Mouse (Mus musculus) skeletal muscle tissue, adult 2 months (tissue): Measurements from ENCODE around the gene Klf11.
"Not testable (repeated sequence)": the region's sequence is repeated elsewhere in the genome, so short reads cannot be mapped to it uniquely, and the experiment has no call there.

ENCODE experiments used
- DNase-seq: peaks from one replicate; pipeline ENCODE4 v3.0.0-alpha.2; 2012; ENCODE audit warnings: low read depth, low spot score

The Klf11 gene

DNA sequence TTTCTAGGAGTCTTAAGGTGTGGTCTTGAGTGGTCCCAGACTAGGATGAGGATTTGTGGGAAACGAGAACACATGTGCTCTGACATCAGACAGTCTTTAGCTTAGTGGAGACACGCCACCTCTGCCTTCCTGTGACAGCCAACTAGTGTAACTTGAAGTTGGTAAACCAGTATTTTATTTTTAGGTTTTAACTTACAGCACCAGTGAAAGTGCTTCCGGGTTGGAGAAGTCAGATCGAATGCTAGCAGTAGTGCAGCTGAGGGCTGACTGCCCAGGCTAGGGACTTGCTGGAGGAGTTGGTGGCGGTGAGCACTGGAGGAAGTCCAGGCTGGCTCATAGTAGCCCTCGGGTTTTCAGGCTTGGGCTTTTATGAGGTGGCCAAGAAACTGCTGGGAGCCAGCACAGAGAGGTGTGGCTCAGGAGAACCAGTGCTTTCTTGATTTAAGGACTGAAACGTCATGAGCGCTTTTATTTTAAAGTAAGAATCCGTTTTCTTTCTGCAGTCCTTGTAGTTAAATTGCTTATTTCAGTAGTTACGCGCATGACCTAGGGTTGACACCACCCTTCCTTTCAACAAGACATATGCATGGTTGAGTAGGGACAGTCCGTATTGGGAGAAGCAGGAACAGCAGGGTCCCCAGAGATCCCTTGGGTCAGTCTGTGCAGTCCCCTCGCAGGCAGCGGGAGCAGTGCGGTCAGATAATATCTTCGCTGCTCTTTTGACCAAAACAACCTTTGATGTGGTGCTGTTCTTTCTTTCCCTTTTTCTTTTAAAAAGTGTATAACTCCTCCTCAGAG lies 3.2 kb downstream of the Klf11 start:
- DNase-seq = no peak

GRCm38 (mm10) chr12:24656436-24656835 lies 5.4 kb downstream of the Klf11 start:
- DNase-seq = no peak

DNA sequence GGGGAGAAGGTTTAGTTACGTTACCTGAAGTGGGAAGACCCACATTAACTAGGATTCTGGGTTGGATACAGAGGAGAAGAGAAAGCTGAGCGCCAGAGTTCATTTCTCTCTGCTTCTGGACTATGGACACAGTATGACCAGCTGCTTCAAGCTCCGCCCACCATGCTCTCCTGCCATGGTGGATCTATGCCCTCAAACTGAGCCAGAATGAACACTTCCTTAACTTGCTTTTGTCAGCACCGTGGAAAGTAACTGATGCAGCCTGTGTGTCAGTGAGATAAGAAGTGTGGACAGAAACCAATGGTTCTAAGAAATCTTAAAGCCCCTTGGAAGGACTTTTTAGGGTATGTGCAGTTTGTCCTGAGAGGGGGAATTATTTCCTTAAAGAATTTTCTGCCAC lies 7.9 kb downstream of the Klf11 start:
- no peak for DNase-seq

- no peak for DNase-seq
These were observed 8.8 kb downstream of the Klf11 start for GRCm38 (mm10) chr12:24659923-24660322.

GRCm38 (mm10) chr12:24661100-24661499 lies 10.0 kb downstream of the Klf11 start:
- DNase-seq = no peak

DNA sequence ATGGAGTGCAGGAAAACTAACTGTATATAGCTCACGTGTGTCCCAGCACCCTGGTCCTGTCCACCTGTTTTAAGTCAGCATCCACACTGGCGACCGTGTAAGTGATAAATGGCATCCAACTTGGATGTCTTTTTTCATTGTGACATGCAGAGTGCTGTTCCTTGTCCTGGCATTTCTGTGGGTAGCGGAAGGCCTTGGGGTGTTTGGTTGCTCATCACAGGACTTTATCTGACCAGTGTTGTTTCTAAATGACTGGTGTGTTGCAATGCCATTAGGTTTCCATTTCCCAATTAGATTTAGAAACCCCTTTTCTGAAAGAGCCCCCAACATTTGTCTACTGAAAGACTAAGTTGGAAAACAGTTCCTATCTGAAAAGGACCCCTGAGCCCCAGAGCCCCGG lies 11.1 kb downstream of the Klf11 start:
- DNase-seq = no peak

- peak; percentile 81 for DNase-seq
These were observed 29.0 kb downstream of the Klf11 start for GRCm38 (mm10) chr12:24680096-24680491.

DNA sequence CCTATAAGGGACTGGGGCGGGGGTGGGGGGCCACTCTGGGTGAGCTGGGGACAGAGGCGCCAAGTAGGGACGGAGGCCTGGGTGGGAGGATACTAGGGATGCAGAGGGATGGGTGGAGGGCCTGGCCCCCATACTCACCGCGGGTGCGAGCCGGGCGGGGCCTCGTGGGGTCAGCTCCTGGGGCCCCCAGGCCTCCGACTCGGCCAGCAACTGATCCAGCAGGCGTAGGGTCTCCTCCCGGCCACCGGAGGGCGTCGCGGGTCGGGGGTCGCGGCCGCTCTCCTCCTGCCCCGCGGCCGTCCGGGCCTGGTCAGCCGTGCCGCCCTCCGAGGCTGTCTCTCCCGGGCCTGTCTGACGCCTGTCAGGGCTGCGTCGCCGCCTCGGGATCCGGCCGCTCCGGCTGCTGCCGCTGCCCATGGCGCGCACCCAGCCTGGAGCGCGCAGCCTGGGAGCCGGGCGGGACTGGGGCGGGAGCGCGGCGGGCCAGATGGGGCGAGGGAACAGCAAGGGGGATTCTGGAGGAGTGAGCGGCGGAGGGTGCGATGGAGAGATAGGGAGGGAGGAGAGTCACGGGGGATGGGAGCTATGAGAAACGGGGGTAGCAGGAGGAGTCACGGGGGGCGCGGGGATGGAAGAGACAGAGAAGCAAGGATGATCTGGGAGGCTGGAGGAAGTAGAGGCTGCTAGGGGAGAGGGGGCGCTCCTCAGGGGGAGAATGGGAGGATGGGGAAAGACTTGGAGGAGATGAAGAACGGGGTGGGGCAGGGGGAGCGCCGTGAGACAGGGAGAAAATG lies 29.6 kb downstream of the Klf11 start:
- DNase-seq = no peak

DNA sequence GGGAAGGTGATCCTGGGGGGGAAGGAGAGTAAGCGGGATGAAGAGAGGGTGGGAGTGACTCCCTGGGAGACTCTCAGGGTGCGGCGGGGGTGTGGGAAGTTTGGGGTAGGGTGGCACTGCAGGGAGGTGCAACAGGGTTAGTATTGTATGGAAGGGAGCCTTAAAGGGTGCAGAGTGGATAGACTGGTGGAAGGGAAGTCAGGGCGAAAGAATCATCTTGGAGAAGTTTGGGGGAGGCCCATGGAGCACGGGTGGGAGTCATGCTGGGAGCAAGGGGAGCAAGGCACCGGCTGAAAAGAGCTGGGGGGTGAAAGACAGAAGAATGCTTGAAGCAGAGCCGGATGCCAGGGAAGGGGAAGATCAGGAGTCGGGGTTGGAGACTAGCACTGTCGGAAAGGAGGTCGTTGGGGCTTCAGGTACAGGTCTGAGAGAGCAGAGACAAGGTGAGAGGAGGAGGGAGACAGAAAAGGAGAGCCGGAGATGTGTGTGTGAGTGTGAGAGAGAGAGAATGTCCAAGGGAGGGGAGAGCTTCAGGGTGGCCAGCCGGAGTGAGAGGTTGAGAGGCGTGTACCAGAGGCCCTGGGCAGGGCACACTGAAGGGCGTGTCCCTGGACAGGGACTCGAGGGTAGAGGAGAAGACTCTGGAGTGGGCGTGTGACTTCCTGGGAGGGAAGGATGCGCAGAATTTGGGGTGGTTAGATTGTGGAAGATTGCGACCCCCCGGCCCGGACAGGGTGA lies 30.4 kb downstream of the Klf11 start, which contains the start of gene Cys1:
Gene Cys1 (minus strand): TSS at position 528 of the 738 bp plus-strand sequence.
- peak; percentile 51 for DNase-seq

DNA sequence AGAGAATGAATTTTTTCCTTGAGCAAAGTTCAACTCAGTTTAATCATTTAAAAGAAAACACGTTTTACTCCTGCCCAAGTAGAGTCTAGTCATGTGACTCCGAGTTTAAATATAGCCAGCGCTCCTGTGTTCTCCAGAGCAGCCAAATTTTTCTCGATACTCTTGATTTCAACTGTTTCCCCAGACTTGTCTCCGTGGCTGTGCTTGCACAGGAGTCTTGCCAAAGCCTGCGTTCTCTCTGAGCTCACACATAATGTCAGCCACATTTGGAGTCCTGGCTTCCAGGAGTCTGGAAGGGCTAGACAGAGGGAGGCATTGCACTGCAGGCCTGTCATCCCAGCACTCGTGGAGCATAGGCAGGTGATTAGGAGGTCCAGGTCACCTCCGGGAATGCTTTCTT lies 31.5 kb downstream of the Klf11 start:
- peak; percentile 68 for DNase-seq

DNA sequence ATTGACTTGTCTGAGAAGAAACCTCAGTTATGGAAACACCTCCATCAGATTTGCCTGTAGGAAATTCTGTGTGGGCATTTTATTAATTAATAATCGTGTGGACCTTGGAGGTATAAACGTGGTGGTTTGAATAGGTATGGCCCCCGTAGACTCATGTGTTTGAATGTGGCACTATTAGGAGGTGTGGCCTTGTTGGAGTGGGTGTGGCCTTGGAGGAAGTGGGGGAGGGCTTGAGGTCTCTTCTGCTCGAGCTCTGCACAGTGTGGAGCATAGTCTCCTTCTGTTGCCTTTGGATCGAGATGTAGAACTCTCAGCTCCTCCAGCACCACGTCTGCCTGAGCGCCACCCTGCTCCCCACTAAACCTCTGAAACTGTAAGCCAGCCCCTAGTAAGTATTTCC lies 32.4 kb downstream of the Klf11 start:
- no peak for DNase-seq

- no peak for DNase-seq
These were observed 35.1 kb downstream of the Klf11 start for GRCm38 (mm10) chr12:24686038-24686695.

GRCm38 (mm10) chr12:24686696-24687346 lies 35.7 kb downstream of the Klf11 start:
- no peak for DNase-seq

- DNase-seq = no peak
These were observed 39.3 kb downstream of the Klf11 start for GRCm38 (mm10) chr12:24690351-24690750.

DNA sequence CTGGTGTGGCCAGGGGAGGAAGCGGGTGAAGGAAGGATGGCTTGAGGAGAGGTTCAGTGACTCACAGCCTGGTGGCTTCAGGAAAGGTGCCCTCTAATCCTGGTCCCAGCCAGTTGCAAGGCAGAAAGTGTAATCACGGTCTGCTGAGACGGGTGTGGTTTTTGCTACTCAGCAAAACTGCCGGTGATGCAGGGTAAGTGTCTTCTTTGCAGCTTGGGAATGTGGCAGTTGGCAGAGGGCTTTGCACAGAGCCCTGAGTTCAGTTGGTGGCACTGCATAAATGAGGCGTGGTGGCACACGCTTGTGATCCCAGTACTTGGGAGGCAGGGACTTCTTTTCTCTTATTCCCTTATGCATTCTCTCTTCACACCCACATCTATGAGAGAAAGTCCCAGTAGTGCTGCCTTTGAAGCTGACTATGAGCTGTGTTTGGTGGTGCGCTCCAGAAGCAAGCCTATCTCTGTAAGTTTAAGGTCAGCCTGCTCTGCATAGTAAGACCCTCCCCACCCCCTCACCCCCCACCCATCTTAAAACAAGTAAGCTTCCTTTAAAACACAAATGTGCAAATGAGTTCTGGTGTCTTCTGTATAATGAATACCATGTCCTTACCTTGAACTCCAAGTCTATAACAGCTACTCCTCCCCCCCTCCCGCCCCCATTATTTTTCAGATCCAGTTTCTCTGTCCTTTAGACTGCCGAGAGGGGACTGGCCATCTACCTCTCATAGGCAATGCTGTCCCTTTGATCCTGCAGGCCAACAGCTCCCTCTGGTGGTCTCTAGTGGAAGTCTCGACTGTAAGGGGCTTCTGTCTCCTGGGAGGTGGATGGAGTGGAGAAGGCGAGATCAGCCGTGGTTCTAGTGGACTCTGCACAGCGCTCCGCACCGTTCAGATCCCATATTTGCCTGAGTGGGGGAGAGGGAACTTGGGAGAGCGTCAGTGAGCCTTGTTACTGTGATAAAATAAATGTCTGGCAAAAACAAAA lies 45.7 kb downstream of the Klf11 start:
- DNase-seq = peak; percentile 76

DNA sequence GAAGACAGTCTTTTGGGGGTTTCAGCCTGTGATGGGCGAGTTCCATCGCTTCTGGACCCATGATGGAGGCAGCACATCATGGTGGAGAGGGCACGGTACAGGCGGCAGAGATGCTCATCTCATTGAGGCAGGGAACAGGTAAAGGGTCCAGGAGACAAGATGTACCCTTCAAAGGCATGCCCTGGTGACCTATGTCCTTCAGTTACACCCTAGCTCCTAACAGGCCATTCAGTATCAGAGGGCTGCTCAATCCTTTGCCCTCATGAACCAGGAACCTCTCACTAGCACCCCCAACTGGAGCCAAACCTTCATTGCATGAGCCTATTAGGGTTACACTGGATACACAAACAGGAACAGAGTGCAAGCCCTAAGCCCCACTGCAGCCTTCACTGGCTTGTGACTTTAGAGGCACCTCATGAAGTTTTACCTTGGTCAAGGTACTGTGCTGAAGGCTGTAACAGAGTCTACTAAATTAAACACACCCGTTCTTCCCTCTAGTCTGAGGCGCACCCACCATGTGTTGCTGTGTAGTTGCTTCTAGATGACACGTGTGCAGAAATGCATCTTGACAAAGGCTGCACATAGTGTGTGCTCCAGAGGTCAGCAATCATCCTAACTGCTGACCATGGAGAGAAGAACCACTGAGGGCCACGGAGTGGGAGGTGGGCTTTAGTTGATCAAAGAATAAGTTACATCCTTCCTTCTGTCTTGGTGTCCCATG lies 46.6 kb downstream of the Klf11 start:
- DNase-seq = no peak

DNA sequence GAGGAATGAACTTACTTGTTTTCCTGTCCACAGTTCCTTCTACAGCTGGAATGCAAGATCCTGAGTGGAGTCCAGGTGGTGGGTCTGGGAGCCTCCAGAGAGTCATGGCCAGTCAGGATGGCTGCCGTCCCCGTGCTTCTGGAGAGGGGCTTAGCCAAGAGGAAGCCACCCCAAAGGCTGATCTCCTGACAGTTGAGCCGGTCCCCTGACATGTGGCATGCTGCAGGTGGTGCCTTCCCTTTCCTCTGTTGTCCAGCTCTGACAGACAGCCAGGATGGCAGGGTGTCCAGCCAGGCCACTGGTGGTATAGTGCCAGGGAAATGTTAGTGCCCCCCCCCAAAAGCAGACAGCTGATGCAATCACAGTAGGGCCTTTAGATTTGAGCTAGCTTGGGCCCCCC lies 47.4 kb downstream of the Klf11 start:
- DNase-seq = no peak

- no peak for DNase-seq
These were observed 48.5 kb downstream of the Klf11 start for GRCm38 (mm10) chr12:24699578-24699977.

DNA sequence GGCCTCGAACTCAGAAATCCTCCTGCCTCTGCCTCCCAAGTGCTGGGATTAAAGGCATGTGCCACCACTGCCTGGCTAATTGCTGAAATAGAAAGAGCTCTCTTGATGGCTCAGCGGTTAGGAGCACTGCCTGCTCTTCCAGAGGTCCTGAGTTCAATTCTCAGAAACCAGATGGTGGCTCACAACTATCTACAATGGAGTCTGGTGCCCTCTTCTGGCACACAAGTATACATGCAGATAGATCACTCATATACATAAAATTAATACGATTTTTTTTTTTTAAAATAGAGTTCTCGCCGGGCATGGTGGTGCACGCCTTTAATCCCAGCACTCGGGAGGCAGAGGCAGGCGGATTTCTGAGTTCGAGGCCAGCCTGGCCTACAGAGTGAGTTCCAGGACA lies 50.5 kb downstream of the Klf11 start:
- DNase-seq = not testable (repeated sequence)
